Mouse (Mus musculus) limb, embryonic 11.5 days (tissue): Measurements from ENCODE around the gene Ncam1. TPM values are rescaled to one million over a fixed set of nuclear protein-coding genes. Genes with fewer than 3 reads are reported as not detected.

Source experiments
- ATAC-seq: fragments of 200-750 bp; cut with Nextera tagmentation; 2 replicates; pipeline ENCODE4 v1.8.0; 2017; ENCODE audit warnings: low read depth; ENCODE audit not compliant: insufficient number of reproducible peaks, low FRiP score, low TSS enrichment
- DNase-seq: peaks from one replicate; pipeline ENCODE4 v3.0.0-alpha.2; 2015; ENCODE audit warnings: low spot score
- H3K27ac ChIP-seq: fragments of 300-500 bp; sonication (generic); replicated peaks from 2 replicates; pipeline ENCODE4 v1.5.1; 2014; ENCODE audit warnings: low read depth, mild to moderate bottlenecking, low read length
- H3K27me3 ChIP-seq: fragments of 300-500 bp; sonication (generic); 2 replicates; pipeline ENCODE4 v1.6.1; 2014; ENCODE audit warnings: mild to moderate bottlenecking, low read length, mixed read lengths; ENCODE audit not compliant: control insufficient read depth, insufficient read depth
- H3K36me3 ChIP-seq: fragments of 300-500 bp; sonication (generic); 2 replicates; pipeline ENCODE4 v1.6.1; 2014; ENCODE audit warnings: mild to moderate bottlenecking, low read length, moderate library complexity, mixed read lengths; ENCODE audit not compliant: control insufficient read depth, insufficient read depth
- H3K4me1 ChIP-seq: fragments of 300-500 bp; sonication (generic); 2 replicates; pipeline ENCODE4 v1.6.1; 2014; ENCODE audit warnings: low read length, mixed read lengths; ENCODE audit not compliant: control insufficient read depth, insufficient read depth
- H3K4me2 ChIP-seq: fragments of 300-500 bp; sonication (generic); 2 replicates; pipeline ENCODE4 v1.6.1; 2014; ENCODE audit warnings: low read depth, mild to moderate bottlenecking, moderate library complexity; ENCODE audit not compliant: severe bottlenecking
- H3K4me3 ChIP-seq: fragments of 300-500 bp; sonication (generic); 2 replicates; pipeline ENCODE4 v1.5.1; 2014; ENCODE audit warnings: low read depth, low read length
- H3K9ac ChIP-seq: fragments of 300-500 bp; sonication (generic); 2 replicates; pipeline ENCODE4 v1.6.1; 2014; ENCODE audit warnings: mild to moderate bottlenecking, low read length
- H3K9me3 ChIP-seq: fragments of 300-500 bp; sonication (generic); 2 replicates; pipeline ENCODE4 v1.6.1; 2016; ENCODE audit warnings: low read length; ENCODE audit not compliant: control insufficient read depth
- WGBS: fragments of 180-500 bp; shearing (Covaris S2); extraction: QIAGEN DNeasy Blood & Tissue Kit; methylation state at CpG from one replicate; pipeline ENCODE4 v1.1.7; 2014; 5-methylcytosine and 5-hydroxymethylcytosine counted together
- polyA plus RNA-seq: library from polyadenylated mRNA; unstranded; fragments of >200 nt; fragmentation: Nextera tagmentation; extraction: Ambion mirVana; gene quantifications from 2 replicates; pipeline ENCODE4 v1.2.1, GENCODE M21; 2014

The Ncam1 gene
- polyA plus RNA-seq, 1 experiment from 2014 or later, result 34.2 TPM

GRCm38 (mm10) chr9:49796618-49797507, 1.9 kb downstream of the Ncam1 start:
- Histone ChIP-seq H3K9me3 (no peaks in the 10 kb centered on the region), H3K4me3 (peak overlapping the region; percentile 78), H3K4me1 (no peaks in the 10 kb centered on the region), H3K4me2 (peak overlapping the region; percentile 91), H3K9ac (peak overlapping the region; percentile 64), H3K27me3 (no peaks in the 10 kb centered on the region), H3K36me3 (no peaks in the 10 kb centered on the region), H3K27ac (no peak overlapping the region)
- DNase-seq (peak; percentile 80), ATAC-seq (peak; percentile 72; the same call in 1 of the 2 replicates)
- WGBS, result under 1% methylated on average over 50 of the region's 52 CpGs

- Histone ChIP-seq H3K4me3 (no peak overlapping the region), H3K27ac (no peak overlapping the region), H3K36me3 (no peaks in the 10 kb centered on the region), H3K4me1 (no peaks in the 10 kb centered on the region), H3K9me3 (no peaks in the 10 kb centered on the region), H3K4me2 (no peak overlapping the region), H3K9ac (no peak overlapping the region), H3K27me3 (no peaks in the 10 kb centered on the region)
- no peak for ATAC-seq
- WGBS, result 65% methylated on average over 5 of the region's 5 CpGs
- no peak for DNase-seq
Observed at GRCm38 (mm10) chr9:49795881-49796280, 2.8 kb downstream of the Ncam1 start.

GRCm38 (mm10) chr9:49793987-49794550, 4.7 kb downstream of the Ncam1 start:
- no peaks in the 10 kb centered on the region for H3K9me3 ChIP-seq
- H3K27me3 ChIP-seq, result no peaks in the 10 kb centered on the region
- H3K9ac ChIP-seq, result no peak overlapping the region
- DNase-seq, result no peak
- H3K27ac ChIP-seq, result no peak overlapping the region
- H3K36me3 ChIP-seq, result no peaks in the 10 kb centered on the region
- no peak overlapping the region for H3K4me3 ChIP-seq
- H3K4me2 ChIP-seq, result no peak overlapping the region
- WGBS, result 80% methylated on average over 6 of the region's 6 CpGs
- no peak for ATAC-seq
- H3K4me1 ChIP-seq, result no peaks in the 10 kb centered on the region

- H3K9me3 ChIP-seq, result no peaks in the 10 kb centered on the region
- H3K27ac ChIP-seq, result no peak overlapping the region
- 85% methylated on average over 2 of the region's 2 CpGs for WGBS
- no peaks in the 10 kb centered on the region for H3K36me3 ChIP-seq
- DNase-seq (no peak), ATAC-seq (no peak)
- H3K27me3 ChIP-seq, result no peaks in the 10 kb centered on the region
- no peak overlapping the region for H3K4me3 ChIP-seq
- no peak overlapping the region for H3K9ac ChIP-seq
- no peak overlapping the region for H3K4me2 ChIP-seq
- no peaks in the 10 kb centered on the region for H3K4me1 ChIP-seq
Observed at GRCm38 (mm10) chr9:49793241-49793640, 5.5 kb downstream of the Ncam1 start.

GRCm38 (mm10) chr9:49792646-49793045, 6.1 kb downstream of the Ncam1 start:
- Histone ChIP-seq H3K4me1 (no peaks in the 10 kb centered on the region), H3K27ac (no peak overlapping the region), H3K27me3 (no peaks in the 10 kb centered on the region), H3K36me3 (no peaks in the 10 kb centered on the region), H3K4me2 (no peak overlapping the region), H3K9ac (no peak overlapping the region), H3K4me3 (no peak overlapping the region), H3K9me3 (no peaks in the 10 kb centered on the region)
- ATAC-seq, result no peak
- 82% methylated on average over 4 of the region's 4 CpGs for WGBS
- DNase-seq, result no peak

- no peak for DNase-seq
Observed at GRCm38 (mm10) chr9:49781016-49781772, 17.5 kb downstream of the Ncam1 start.

GRCm38 (mm10) chr9:49777015-49777637, 21.6 kb downstream of the Ncam1 start:
- H3K9me3 ChIP-seq, result no peaks in the 10 kb centered on the region
- no peak overlapping the region for H3K9ac ChIP-seq
- no peaks in the 10 kb centered on the region for H3K36me3 ChIP-seq
- H3K27me3 ChIP-seq, result no peaks in the 10 kb centered on the region
- no peak overlapping the region for H3K4me2 ChIP-seq
- no peaks in the 10 kb centered on the region for H3K4me1 ChIP-seq
- no peak for DNase-seq
- ATAC-seq, result no peak
- 88% methylated on average over 7 of the region's 7 CpGs for WGBS
- H3K4me3 ChIP-seq, result no peak overlapping the region
- no peak overlapping the region for H3K27ac ChIP-seq

More at GRCm38 (mm10) chr9:49781016-49781772, 17.5 kb downstream of the Ncam1 start:
- ATAC-seq, result no peak
- H3K4me1 ChIP-seq, result no peaks in the 10 kb centered on the region
- 84% methylated on average over 9 of the region's 9 CpGs for WGBS
- no peaks in the 10 kb centered on the region for H3K36me3 ChIP-seq
- H3K27me3 ChIP-seq, result no peaks in the 10 kb centered on the region
- H3K9ac ChIP-seq, result no peak overlapping the region
- H3K9me3 ChIP-seq, result no peaks in the 10 kb centered on the region
- no peak overlapping the region for H3K4me2 ChIP-seq
- no peak overlapping the region for H3K4me3 ChIP-seq
- no peak overlapping the region for H3K27ac ChIP-seq

- Histone ChIP-seq H3K27ac (no peak overlapping the region), H3K27me3 (no peaks in the 10 kb centered on the region), H3K4me2 (no peak overlapping the region), H3K4me3 (no peak overlapping the region), H3K9ac (no peak overlapping the region), H3K4me1 (no peaks in the 10 kb centered on the region), H3K36me3 (no peaks in the 10 kb centered on the region), H3K9me3 (no peaks in the 10 kb centered on the region)
- WGBS, result 75% methylated on average over 2 of the region's 2 CpGs
- no peak for DNase-seq
- no peak for ATAC-seq
Observed at GRCm38 (mm10) chr9:49766634-49767033, 32.1 kb downstream of the Ncam1 start.
